Mouse (Mus musculus) CD4-positive helper T cell, adult 2 months (primary cell): ENCODE measurements around the gene Cdca8.

Experiments
- DNase-seq: peaks from one replicate; pipeline ENCODE4 v3.0.0-alpha.2; 2012; ENCODE audit warnings: low read depth, missing footprints, low spot score

The Cdca8 gene

DNA sequence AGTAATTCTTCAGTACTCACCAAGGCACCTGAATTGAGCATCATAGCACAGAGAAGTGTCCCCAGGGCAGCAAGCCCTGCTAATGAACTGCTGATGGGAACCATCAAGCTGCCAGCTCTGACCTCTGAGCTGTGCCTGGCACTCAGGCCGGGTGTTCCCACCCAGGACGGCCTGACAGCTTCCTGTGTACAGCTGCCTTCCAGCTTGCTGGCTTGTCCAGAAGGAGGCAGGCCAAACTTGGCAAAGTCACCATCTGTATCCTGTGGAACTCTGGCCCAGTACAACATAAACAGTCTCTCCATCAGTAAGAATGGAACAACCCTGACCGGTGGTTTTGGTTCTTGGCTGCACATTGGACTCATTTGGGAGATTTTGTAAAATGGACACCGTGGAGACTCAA, 14.4 kb upstream of the Cdca8 start:
- DNase-seq: no peak

DNA sequence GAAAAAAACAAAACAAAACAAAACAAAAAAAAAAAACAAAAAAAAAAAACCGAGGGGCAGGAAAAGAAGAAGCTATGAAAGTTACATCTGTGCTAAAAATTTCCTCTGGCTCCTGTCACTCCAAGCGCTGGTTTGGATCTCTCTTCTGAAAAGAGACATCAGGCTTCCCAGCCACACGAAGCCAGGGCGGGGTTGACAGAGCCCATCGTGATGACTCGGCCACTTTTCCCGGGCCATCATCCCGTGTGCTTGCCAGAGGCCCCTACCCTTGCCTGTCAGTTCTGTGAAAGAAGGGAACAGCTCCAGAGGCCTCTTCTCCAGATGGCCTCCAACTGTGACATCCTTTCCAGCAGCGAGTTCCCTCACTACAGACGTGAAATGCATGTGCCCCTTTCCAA, 11.9 kb upstream of the Cdca8 start:
- no peak for DNase-seq

DNA sequence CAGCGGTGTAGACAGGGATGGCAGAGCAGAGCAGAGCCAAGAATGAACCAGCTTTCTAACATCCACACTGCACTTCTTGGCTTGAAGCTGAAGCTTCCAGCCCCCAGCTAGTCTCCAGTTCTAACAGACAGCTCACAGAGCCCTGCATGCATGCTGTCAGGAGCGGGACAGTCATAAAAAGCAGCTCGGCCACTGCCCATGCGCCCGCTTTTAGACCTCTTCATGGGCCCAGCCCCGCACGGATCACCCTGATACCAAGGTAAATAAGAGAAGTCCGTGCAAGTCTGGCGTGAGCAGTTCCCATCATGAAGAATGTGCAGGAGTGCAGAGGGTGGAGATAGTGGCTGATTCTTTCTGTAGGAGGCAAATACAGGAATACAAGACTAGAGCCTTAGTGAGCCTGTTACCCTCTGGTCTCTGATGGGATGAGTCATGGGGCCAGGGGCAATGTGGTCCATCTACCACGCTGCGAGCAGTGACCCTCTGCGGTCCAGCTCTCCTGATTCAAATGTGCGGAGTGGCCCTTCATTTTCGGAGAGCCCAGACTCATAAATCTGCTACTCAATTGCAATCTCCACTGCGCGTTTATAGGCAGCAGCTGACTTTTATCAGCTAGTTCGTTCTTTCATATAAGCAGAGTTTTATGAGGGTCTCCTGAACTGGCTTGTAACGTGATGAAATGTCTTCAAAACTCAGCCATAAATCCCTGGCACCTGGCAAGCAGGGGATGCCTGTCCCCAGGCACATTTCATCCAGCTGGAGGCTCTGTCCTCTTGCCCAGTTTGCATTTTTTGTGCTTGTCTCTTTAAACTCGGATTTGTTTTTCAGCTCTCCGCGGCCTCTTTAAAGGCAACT, 11.3 kb upstream of the Cdca8 start:
- DNase-seq: no peak

- DNase-seq: no peak
Measured at GRCm38 (mm10) chr4:124949488-124949887, 10.4 kb upstream of the Cdca8 start.

DNA sequence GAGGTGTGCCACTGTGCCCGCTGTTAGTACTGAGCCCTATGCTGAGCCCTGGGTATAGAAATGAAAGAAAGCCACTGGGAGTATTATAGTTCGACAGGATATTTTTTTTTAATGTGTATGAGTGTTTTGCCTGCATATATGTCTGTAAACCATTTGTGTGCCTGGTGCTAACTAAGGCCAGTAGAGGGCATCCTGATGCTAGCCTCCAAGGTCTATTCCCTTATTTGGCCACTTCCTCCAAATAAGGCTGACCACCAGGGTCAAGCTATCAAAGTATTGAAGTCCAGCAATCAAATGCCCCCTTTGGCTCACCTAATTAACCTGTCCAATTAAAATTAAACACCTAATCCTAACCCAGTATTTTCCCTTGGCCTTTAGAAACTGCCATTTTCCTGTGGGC, 5.8 kb upstream of the Cdca8 start:
- no peak for DNase-seq

DNA sequence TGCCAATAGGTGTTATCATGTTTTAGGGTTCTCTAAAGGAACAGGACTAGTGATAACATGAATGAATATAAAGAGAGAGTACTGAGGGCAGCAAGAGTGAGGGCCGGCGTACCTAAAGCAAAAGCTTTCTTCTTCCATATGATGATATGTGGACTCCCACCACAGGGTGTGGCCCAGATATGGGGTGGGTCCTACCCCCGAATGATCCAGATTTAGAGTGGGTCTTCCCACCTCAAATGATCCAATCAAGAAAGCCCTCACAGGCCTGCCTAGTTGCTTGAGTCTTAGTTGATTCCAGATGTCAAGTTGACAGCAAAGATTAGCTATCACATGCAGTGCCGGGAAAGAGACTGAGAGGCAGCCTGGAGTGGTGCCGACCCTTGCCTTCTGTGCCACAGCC, 4.7 kb upstream of the Cdca8 start:
- no peak for DNase-seq

- peak; percentile 68 for DNase-seq
Measured at GRCm38 (mm10) chr4:124943022-124943421, 3.9 kb upstream of the Cdca8 start.

- peak; percentile 97 for DNase-seq
Measured at GRCm38 (mm10) chr4:124936613-124937471, 2.3 kb downstream of the Cdca8 start, which contains the start of gene 9930104L06Rik. TSS of gene 9930104L06Rik (plus strand) at chr4:124937048.

- peak; percentile 50 for DNase-seq
Measured at GRCm38 (mm10) chr4:124928102-124928501, 11.0 kb downstream of the Cdca8 start.

DNA sequence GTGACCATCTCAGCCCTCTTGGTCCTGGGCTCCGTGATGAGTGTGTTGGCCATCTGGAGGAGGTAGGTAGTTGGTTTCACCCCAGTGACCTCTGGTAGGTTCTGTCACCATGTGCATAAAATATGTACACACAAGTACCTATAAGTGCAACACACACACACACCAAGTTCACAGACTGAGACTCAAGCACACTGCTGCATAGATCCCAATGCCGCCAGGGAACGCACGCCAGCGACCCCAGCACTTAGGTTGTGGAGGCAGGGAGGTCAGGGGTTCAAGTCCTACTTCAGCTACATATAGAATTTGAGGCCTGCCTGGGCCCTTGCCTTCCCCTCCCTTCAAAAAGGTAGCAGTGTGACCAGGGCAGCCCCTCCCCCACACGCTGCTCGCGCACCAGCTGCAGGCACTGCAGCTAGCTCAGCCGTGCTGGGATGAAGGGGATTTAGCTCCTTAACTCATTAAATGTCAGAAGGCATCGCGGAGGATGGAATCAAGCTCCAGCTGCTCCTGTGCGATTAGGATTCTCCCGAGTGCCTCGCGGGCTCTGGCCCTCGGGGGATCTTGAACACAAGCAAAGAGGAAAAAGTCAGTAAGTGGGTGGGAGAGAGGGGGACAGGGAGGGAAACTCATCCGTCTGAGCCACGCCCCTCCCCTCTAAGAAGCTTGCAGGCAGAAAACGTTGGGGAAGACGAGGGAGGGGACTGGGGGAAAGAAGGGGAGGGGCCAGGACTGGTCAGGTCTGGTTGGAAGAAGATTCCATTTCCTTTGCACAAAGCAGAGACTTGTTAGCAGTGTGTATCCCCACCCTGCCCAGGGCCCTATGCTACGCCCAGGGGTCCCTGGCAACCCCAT, 32.9 kb downstream of the Cdca8 start:
- DNase-seq: no peak

- DNase-seq: peak; percentile 28
Measured at GRCm38 (mm10) chr4:124905417-124905816, 33.7 kb downstream of the Cdca8 start.

DNA sequence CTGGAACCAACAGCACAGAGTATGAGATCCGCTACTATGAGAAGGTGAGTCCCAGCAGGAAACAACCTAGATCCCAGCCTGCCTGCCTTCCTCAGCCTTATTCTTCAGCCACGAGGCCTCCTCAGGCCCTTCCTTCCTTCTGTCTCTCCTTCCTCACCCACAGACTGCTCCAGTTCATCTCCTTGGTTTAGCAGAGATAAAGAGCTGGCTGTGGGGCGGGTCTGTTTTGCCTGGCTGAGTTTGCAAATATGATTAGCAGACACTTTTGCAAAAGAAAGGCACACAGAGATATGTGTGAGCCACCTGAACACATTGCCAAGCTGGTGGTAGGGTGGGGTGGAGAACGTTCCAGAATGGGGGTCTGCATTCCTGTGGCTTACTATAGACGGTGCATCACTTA, 39.2 kb downstream of the Cdca8 start:
- DNase-seq: no peak

DNA sequence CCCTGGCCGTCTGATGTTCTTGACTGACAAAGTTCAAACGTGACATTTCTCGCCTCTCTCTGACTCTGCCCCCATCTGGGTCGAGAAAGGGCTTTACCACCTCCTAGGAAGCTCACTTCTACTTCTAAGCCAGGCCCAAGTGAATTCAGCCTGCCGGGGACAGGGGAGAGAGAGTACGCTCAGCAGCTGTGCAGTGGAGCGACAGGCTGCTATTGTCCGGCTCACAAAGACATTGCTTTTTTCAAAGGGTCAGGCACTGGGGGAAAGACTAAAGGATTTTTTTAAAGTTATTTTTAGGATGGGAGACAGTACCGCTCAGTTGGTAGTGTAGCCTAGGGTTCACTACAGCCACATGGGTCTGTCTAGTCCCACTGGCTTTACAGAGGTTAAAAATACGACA, 40.7 kb downstream of the Cdca8 start:
- no peak for DNase-seq

GRCm38 (mm10) chr4:124894508-124895428, 44.3 kb downstream of the Cdca8 start:
- DNase-seq: no peak

- no peak for DNase-seq
Measured at GRCm38 (mm10) chr4:124893769-124894168, 45.3 kb downstream of the Cdca8 start.

- no peak for DNase-seq
Measured at GRCm38 (mm10) chr4:124890831-124891230, 48.3 kb downstream of the Cdca8 start.

- DNase-seq: no peak
Measured at GRCm38 (mm10) chr4:124889935-124890334, 49.2 kb downstream of the Cdca8 start.

- DNase-seq: no peak
Measured at GRCm38 (mm10) chr4:124888702-124889101, 50.4 kb downstream of the Cdca8 start.

GRCm38 (mm10) chr4:124882151-124882729, 56.9 kb downstream of the Cdca8 start:
- no peak for DNase-seq

DNA sequence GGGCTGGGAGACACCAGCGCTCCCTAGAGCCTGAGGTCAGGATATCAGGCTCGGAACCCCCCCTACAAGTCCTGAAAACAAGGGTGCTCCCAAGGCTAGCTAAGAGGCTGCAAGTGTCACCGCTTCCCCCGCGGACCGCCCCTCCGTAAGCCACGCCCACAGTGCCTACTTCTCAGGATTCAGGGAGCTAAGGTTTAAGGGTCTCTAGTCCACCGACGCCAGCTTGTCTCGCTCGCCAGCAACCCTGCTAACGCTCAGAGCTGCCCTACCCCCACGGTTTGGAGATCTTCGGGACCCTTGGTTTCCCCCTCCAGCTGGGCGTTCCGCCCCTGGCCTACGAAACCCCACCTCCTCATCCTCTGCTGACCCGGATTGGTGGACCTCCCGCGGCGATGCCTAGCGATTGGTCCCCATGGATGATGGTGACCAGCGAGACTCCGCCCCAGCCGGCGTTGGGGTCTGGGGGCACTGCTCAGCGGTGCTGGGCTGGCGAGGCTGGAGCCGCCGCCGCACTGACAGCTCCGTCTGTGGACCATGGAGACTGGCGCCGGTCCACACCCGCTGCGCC, 57.7 kb downstream of the Cdca8 start:
- no peak for DNase-seq
